14 mouse cellular contexts compared by ENCODE assay signal in genomic region chr9:91566006-91566641, GRCm38 (mm10).
"Had no signal": no experiment of that assay in that cellular context is flagged by ENCODE, and none has a peak within 500 bp of the region (broad histone marks: within the 10 kb centered on the region; RNA-seq: fewer than 3 reads in every experiment).

No protein-coding gene starts in this region.

- H3K4me2 ChIP-seq: liver, embryonic 11.5 days; liver, embryonic 15.5 days; midbrain, embryonic 11.5 days; stomach, embryonic 15.5 days had no signal

- H3K36me3 ChIP-seq: liver, embryonic 15.5 days; stomach, embryonic 15.5 days had no signal

- H3K4me3 ChIP-seq: layer of hippocampus, adult 2 months; liver, embryonic 15.5 days; stomach, embryonic 15.5 days had no signal

- H3K9me3 ChIP-seq: liver, embryonic 15.5 days; stomach, embryonic 15.5 days had no signal

- ATAC-seq: lung, postnatal 0 days had no signal

- H3K27me3 ChIP-seq: liver, embryonic 15.5 days; stomach, embryonic 15.5 days had no signal

- DNase-seq: kidney, adult 11 months; kidney, adult 9 months; kidney, postnatal 10 days; kidney, postnatal 4 days; left cerebral cortex, postnatal 4 days; lung, adult 2 months; lung, postnatal 4 days; right cerebral cortex, postnatal 14 days had no signal

- H3K9ac ChIP-seq: liver, embryonic 15.5 days; stomach, embryonic 15.5 days had no signal

- H3K27ac ChIP-seq: layer of hippocampus, adult 2 months; liver, embryonic 15.5 days; stomach, embryonic 15.5 days had no signal

- H3K4me1 ChIP-seq: liver, embryonic 15.5 days; stomach, embryonic 15.5 days had no signal
